Mouse (Mus musculus) layer of hippocampus, postnatal 25 days (tissue): Measurements from ENCODE around the gene Olfr564. TPM values are rescaled to one million over a fixed set of nuclear protein-coding genes. Genes with fewer than 3 reads are reported as not detected.

Experiments used
- DNase-seq, 2 experiments: peaks; one replicate each; pipeline ENCODE4 v3.0.0; 2022; ENCODE audit warnings: mixed read lengths in 2 of 2, low spot score in 1 of 2; ENCODE audit errors: extremely low spot score in 1 of 2
- total RNA-seq, 2 experiments: library from RNA; stranded (reverse); gene quantifications; 2 replicates each; pipeline ENCODE4 v1.2.3; 2021

Olfr564 gene
- not detected for total RNA-seq

GRCm38 (mm10) chr7:102803180-102803579, at the start of gene Olfr564:
Olfr564 (plus strand) TSS chr7:102803480.
- no peak for DNase-seq

- DNase-seq: no peak
Observed at GRCm38 (mm10) chr7:102759266-102759665, 44.0 kb upstream of the Olfr564 start, which contains the start of the genes Olfr560 and Olfr78. Olfr560 (minus strand) TSS chr7:102759366. Olfr78 (minus strand) TSS chr7:102759471.

DNA sequence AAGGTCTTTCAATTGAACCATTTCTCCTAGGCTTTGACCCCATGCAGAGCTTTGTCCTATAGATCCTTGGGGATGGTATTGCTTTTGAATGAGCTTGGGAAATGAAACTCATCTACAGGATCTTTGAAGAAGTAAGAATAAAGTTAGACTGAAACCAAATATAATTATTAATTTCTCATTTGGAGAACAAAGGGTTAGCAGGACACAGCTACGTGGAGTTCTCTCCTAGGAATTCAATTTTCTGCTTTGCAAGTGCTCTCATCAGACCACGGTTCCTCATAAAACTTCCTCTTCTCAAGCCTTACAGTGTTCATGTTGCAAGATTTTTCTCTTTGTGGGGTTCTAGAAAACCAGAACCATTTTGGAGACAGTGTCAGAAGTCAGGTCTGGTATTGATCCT, 32.4 kb upstream of the Olfr564 start, which contains the start of gene Olfr561:
Olfr561 (plus strand) TSS at position 301 of the 400 bp plus-strand sequence.
- no peak for DNase-seq

Other genes with a start within 250 kb of the Olfr564 start
- gene Trim21, start 238.0 kb upstream of the Olfr564 start, total RNA-seq: 1 to 10 TPM; 2.1 to 3.6 TPM
- 1 to 10 TPM in 1 of 2 experiments, under 1 TPM in 1; 0.89 to 1.3 TPM for gene Olfr550, start 232.0 kb upstream of the Olfr564 start, total RNA-seq
- not detected for gene Olfr551, start 211.6 kb upstream of the Olfr564 start, total RNA-seq
- gene Olfr552, start 205.7 kb upstream of the Olfr564 start, total RNA-seq: under 1 TPM in 1 of 2 experiments, not detected in 1; 0.10 TPM
- not detected for gene Olfr553, start 185.3 kb upstream of the Olfr564 start, total RNA-seq
- not detected for gene Olfr554, start 165.0 kb upstream of the Olfr564 start, total RNA-seq
- gene Olfr555, start 144.7 kb upstream of the Olfr564 start, total RNA-seq: not detected
- gene Olfr556, start 138.6 kb upstream of the Olfr564 start, total RNA-seq: under 1 TPM in 1 of 2 experiments, not detected in 1; 0.10 TPM
- 1 to 10 TPM; 4.5 to 7.6 TPM for gene Trim68, start 116.2 kb upstream of the Olfr564 start, total RNA-seq
- gene Olfr557, start 107.6 kb upstream of the Olfr564 start, total RNA-seq: not detected
- gene Olfr558, start 101.3 kb upstream of the Olfr564 start, total RNA-seq: under 1 TPM; 0.49 TPM
- gene Olfr33, start 84.4 kb upstream of the Olfr564 start, total RNA-seq: not detected
- gene Olfr559, start 76.0 kb upstream of the Olfr564 start, total RNA-seq: not detected
- gene Olfr560, start 44.1 kb upstream of the Olfr564 start, total RNA-seq: not detected
- gene Olfr78, start 44.0 kb upstream of the Olfr564 start, total RNA-seq: under 1 TPM in 1 of 2 experiments, not detected in 1; 0.12 TPM
- not detected for gene Olfr561, start 32.3 kb upstream of the Olfr564 start, total RNA-seq
- not detected for gene Olfr566, start 55.3 kb downstream of the Olfr564 start, total RNA-seq
- not detected for gene Olfr568, start 73.6 kb downstream of the Olfr564 start, total RNA-seq
- not detected for gene Olfr569, start 87.4 kb downstream of the Olfr564 start, total RNA-seq
- not detected for gene Olfr570, start 91.1 kb downstream of the Olfr564 start, total RNA-seq
- under 1 TPM in 1 of 2 experiments, not detected in 1; 0.05 TPM for gene Olfr571, start 114.1 kb downstream of the Olfr564 start, total RNA-seq
- not detected for gene Olfr572, start 120.9 kb downstream of the Olfr564 start, total RNA-seq
- not detected for gene Olfr573-ps1, start 139.1 kb downstream of the Olfr564 start, total RNA-seq
- not detected for gene Olfr574, start 145.0 kb downstream of the Olfr564 start, total RNA-seq
- gene Olfr575, start 155.3 kb downstream of the Olfr564 start, total RNA-seq: not detected
- not detected for gene Olfr576, start 159.2 kb downstream of the Olfr564 start, total RNA-seq
- not detected for gene Olfr577, start 172.5 kb downstream of the Olfr564 start, total RNA-seq
- not detected for gene Olfr578, start 185.8 kb downstream of the Olfr564 start, total RNA-seq
- gene Olfr582, start 234.5 kb downstream of the Olfr564 start, total RNA-seq: not detected
- not detected for gene Olfr583, start 247.8 kb downstream of the Olfr564 start, total RNA-seq